Mouse (Mus musculus) limb, embryonic 14.5 days (tissue): ENCODE measurements around the gene Magi2. TPM values are rescaled to one million over a fixed set of nuclear protein-coding genes. Genes with fewer than 3 reads are reported as not detected.

Experiments
- ATAC-seq: fragments of 200-750 bp; cut with Nextera tagmentation; 2 replicates; pipeline ENCODE4 v1.8.0; 2017; ENCODE audit warnings: low read depth, moderate number of reproducible peaks, moderate TSS enrichment; ENCODE audit not compliant: low FRiP score
- DNase-seq: peaks from one replicate; pipeline ENCODE4 v3.0.0-alpha.2; 2015; ENCODE audit warnings: low spot score
- H3K27ac ChIP-seq: fragments of 300-500 bp; sonication (generic); replicated peaks from 2 replicates; pipeline ENCODE4 v1.5.1; 2014; ENCODE audit warnings: low read depth, mild to moderate bottlenecking, low read length, moderate library complexity, mixed read lengths
- H3K27me3 ChIP-seq: fragments of 300-500 bp; sonication (generic); 2 replicates; pipeline ENCODE4 v1.6.1; 2014; ENCODE audit warnings: low read length, mixed read lengths; ENCODE audit not compliant: control insufficient read depth, insufficient read depth
- H3K36me3 ChIP-seq: fragments of 300-500 bp; sonication (generic); 2 replicates; pipeline ENCODE4 v1.6.1; 2014; ENCODE audit warnings: mild to moderate bottlenecking, low read length, moderate library complexity, mixed read lengths; ENCODE audit not compliant: control insufficient read depth, insufficient read depth
- H3K4me1 ChIP-seq: fragments of 300-500 bp; sonication (generic); 2 replicates; pipeline ENCODE4 v1.6.1; 2014; ENCODE audit warnings: antibody characterized with exemption, low read length, mixed read lengths; ENCODE audit not compliant: control insufficient read depth, insufficient read depth
- H3K4me2 ChIP-seq: fragments of 300-500 bp; sonication (generic); replicated peaks from 2 replicates; pipeline ENCODE4 v1.6.1; 2014; ENCODE audit warnings: low read depth, mild to moderate bottlenecking, low read length, moderate library complexity; ENCODE audit not compliant: severe bottlenecking
- H3K4me3 ChIP-seq: fragments of 300-500 bp; sonication (generic); replicated peaks from 2 replicates; pipeline ENCODE4 v1.5.1; 2014; ENCODE audit warnings: low read length
- H3K9ac ChIP-seq: fragments of 300-500 bp; sonication (generic); 2 replicates; pipeline ENCODE4 v1.6.1; 2014; ENCODE audit warnings: mild to moderate bottlenecking, low read depth, low read length, moderate library complexity; ENCODE audit not compliant: severe bottlenecking
- H3K9me3 ChIP-seq: fragments of 300-500 bp; sonication (generic); 2 replicates; pipeline ENCODE4 v1.6.1; 2016; ENCODE audit warnings: low read length; ENCODE audit not compliant: control insufficient read depth
- POLR2A ChIP-seq: fragments of 200-500 bp; IDR thresholded peaks from 2 replicates; pipeline ENCODE4 v1.8.0; 2012; ENCODE audit warnings: inconsistent platforms, mild to moderate bottlenecking, moderate library complexity, borderline replicate concordance; ENCODE audit not compliant: insufficient read depth, insufficient read length; ENCODE audit errors: extremely low read depth
- whole genome bisulfite sequencing: fragments of 180-500 bp; shearing (Covaris S2); extraction: QIAGEN DNeasy Blood & Tissue Kit; methylation state at CpG from one replicate; pipeline ENCODE4 v1.1.7; 2014; 5-methylcytosine and 5-hydroxymethylcytosine counted together
- polyA plus RNA-seq, 2 experiments: library from polyadenylated mRNA; depleted of rRNA in 1 of 2; stranded (reverse) in 1 of 2; unstranded in 1 of 2; fragments of >200 nt; fragmentation: Nextera tagmentation in 1 of 2; extraction: Ambion mirVana in 1 of 2; gene quantifications; 2 replicates each; pipeline versions ENCODE4 v1.2.1 to v1.2.3; 2012 to 2014

The Magi2 gene
- polyA plus RNA-seq, 2 experiments, result 4.0 to 4.5 TPM

- WGBS, result 22% methylated on average over 8 of the region's 8 CpGs
- Histone ChIP-seq H3K4me1 (no peaks in the 10 kb centered on the region), H3K4me2 (no peak overlapping the region), H3K27me3 (no peaks in the 10 kb centered on the region), H3K9me3 (no peaks in the 10 kb centered on the region), H3K36me3 (no peaks in the 10 kb centered on the region), H3K27ac (no peak overlapping the region), H3K9ac (no peak overlapping the region), H3K4me3 (no peak overlapping the region)
- DNase-seq, result no peak
- no peak for TF ChIP-seq POLR2A
- ATAC-seq, result no peak
These were observed 1270.1 kb downstream of the Magi2 start for GRCm38 (mm10) chr5:20496924-20497323.

GRCm38 (mm10) chr5:20499031-20499600, 1272.3 kb downstream of the Magi2 start:
- WGBS, result 55% methylated on average over 9 of the region's 9 CpGs
- no peak for ATAC-seq

DNA sequence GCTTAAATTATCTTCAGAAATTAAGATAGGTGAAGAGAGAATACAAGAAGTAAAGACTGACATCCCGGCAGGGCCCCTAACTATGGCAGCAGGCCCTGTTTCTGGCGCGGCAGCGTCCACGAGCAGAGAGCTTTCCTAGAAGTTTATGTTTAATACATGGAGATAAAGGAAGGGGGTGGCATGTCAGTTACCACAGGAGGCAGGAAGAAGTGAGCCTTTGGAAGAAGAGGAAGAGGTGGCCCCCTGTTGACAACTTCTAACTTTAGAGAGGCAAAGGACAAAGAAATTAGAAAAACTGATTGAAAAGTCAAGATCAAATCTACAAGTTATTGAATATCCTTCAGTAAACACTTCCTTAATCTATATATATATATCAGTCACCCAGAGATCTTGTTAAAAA, 1281.8 kb downstream of the Magi2 start:
- Histone ChIP-seq H3K27ac (no peak overlapping the region), H3K27me3 (no peaks in the 10 kb centered on the region), H3K36me3 (no peaks in the 10 kb centered on the region), H3K4me3 (no peak overlapping the region), H3K4me2 (no peak overlapping the region), H3K9ac (no peak overlapping the region), H3K9me3 (no peaks in the 10 kb centered on the region), H3K4me1 (peaks cover 4% of the 10 kb centered on the region; the same call in 1 of the 2 replicates)
- 68% methylated on average over 5 of the region's 5 CpGs for WGBS
- ATAC-seq (no peak), DNase-seq (no peak)
- no peak for TF ChIP-seq POLR2A

More at GRCm38 (mm10) chr5:20499031-20499600, 1272.3 kb downstream of the Magi2 start:
- Histone ChIP-seq H3K27ac (no peak overlapping the region), H3K27me3 (no peaks in the 10 kb centered on the region), H3K9me3 (no peaks in the 10 kb centered on the region), H3K4me1 (no peaks in the 10 kb centered on the region), H3K36me3 (no peaks in the 10 kb centered on the region), H3K4me2 (no peak overlapping the region), H3K9ac (no peak overlapping the region), H3K4me3 (no peak overlapping the region)
- no peak for TF ChIP-seq POLR2A
- no peak for DNase-seq

DNA sequence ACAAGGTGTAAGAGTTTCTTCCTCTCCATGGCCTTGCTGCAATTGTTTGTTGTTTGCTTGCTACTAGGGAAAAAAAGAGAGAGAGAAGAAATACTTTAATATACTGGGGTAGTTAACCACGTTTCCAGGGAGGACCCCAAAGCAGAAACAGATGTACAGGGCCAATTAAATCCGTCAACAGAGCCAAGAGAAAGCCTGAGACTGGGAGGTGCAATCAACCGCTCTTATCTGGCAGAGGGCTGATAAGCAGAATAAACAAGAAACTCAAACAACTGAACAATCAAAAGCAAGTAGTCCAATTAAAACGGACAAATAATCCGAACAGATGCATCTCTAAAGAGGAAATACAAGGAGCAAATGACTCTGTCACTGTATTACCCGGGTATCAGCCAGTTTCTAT, 1282.8 kb downstream of the Magi2 start:
- H3K9me3 ChIP-seq, result no peaks in the 10 kb centered on the region
- H3K27ac ChIP-seq, result no peak overlapping the region
- peaks cover 4% of the 10 kb centered on the region; the same call in 1 of the 2 replicates for H3K4me1 ChIP-seq
- TF ChIP-seq POLR2A, result no peak
- H3K9ac ChIP-seq, result no peak overlapping the region
- no peak overlapping the region for H3K4me2 ChIP-seq
- no peaks in the 10 kb centered on the region for H3K27me3 ChIP-seq
- DNase-seq, result no peak
- 29% methylated on average over 6 of the region's 6 CpGs for WGBS
- ATAC-seq, result no peak
- no peaks in the 10 kb centered on the region for H3K36me3 ChIP-seq
- no peak overlapping the region for H3K4me3 ChIP-seq

- Histone ChIP-seq H3K27ac (no peak overlapping the region), H3K9ac (no peak overlapping the region), H3K4me1 (peaks cover 4% of the 10 kb centered on the region; the same call in 1 of the 2 replicates), H3K4me3 (no peak overlapping the region), H3K27me3 (no peaks in the 10 kb centered on the region), H3K36me3 (no peaks in the 10 kb centered on the region), H3K4me2 (no peak overlapping the region), H3K9me3 (no peaks in the 10 kb centered on the region)
- DNase-seq, result no peak
- no peak for ATAC-seq
- no peak for TF ChIP-seq POLR2A
- WGBS, result 33% methylated on average over 16 of the region's 16 CpGs
These were observed 1285.7 kb downstream of the Magi2 start for GRCm38 (mm10) chr5:20512377-20513126.
